Mouse (Mus musculus) cortical plate, adult 2 months (tissue): ENCODE results near the gene Ddx55.
"Not testable (repeated sequence)": the region's sequence is repeated elsewhere in the genome, so short reads cannot be mapped to it uniquely, and the experiment has no call there.

Experiments
- CTCF ChIP-seq: fragments of 200-500 bp; IDR thresholded peaks from 2 replicates; pipeline ENCODE4 v1.5.1; 2011; ENCODE audit warnings: mild to moderate bottlenecking, control low read depth, low read length; ENCODE audit not compliant: insufficient read depth; ENCODE audit errors: extremely low read depth
- POLR2A ChIP-seq: fragments of 200-500 bp; IDR thresholded peaks from 2 replicates; pipeline ENCODE4 v1.6.1; 2011; ENCODE audit warnings: mild to moderate bottlenecking, low read length, control low read depth; ENCODE audit not compliant: insufficient read depth; ENCODE audit errors: extremely low read depth

DNA sequence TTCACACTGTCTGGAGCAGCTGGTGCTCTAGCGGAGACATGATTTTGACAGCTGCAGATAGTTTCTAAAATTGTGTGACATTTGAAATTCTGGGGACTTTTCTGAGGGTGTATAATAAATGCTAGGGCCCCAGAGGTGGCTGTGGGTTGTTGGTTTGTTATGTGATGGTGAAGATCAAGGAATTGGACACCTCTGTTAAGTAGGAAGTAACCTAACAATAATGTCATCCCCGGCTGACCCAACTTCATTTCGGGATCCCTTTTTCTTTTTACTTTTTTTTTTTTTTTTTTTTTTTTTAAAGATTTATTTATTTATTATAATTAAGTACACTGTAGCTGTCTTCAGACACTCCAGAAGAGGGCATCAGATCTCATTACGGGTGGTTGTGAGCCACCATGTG lies 1.9 kb upstream of the Ddx55 start:
- not testable (repeated sequence) for TF ChIP-seq POLR2A, CTCF
